Mouse (Mus musculus): Measurements from ENCODE around the gene Elp6. TPM values are rescaled to one million over a fixed set of nuclear protein-coding genes. Genes with fewer than 3 reads are reported as not detected.

The Elp6 gene
- total and polyA plus RNA-seq, 2 experiments: 5.0 to 7.3 TPM

DNA sequence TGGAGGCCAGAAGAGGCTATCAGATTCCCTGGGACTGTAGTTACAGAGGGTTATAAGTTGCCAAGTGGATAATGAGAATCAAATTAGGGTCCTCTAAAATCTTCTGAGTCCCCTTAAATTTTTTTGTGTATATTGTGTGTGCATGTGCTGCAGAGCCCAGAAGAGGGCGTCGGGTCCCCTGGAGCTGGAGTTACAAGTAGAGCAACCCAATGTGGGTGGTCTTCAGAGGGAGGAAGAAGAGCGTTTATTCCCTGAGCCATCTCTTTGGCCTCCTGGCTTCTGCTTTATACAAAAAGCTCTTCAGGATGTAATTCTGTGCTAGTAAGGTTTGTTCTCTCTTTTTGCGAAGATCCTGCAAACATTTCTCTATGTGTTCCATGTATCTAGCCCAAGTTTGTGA is 457 bp upstream of the Elp6 start:
- Histone ChIP-seq H3K4me1 (ENCODE audit: control insufficient read depth, insufficient read depth, low read length) (peaks cover 3% of the 10 kb centered on the region), H3K79me2 (ENCODE audit: control insufficient read depth, insufficient read depth, low read length) (no peaks in the 10 kb centered on the region), H3K27me3 (ENCODE audit: control insufficient read depth, insufficient read depth, low read length) (no peaks in the 10 kb centered on the region), H3K9ac (ENCODE audit: low read depth, low read length) (peak overlapping the region; percentile 71), H3K4me3 (ENCODE audit: insufficient read depth, low read depth, low read length) (peak overlapping the region; percentile 59), H3K36me3 (ENCODE audit: control insufficient read depth, insufficient read depth, low read length) (no peaks in the 10 kb centered on the region), H3K27ac (replicated peaks; ENCODE audit: insufficient read depth, low read depth, low read length) (peak overlapping the region; percentile 26; the same call in 1 of the 2 replicates)
- WGBS: 7% methylated on average over 4 of the region's 4 CpGs
- no peak for DNase-seq (ENCODE audit: extremely low read depth, low read depth, low spot score)
- no peak for TF ChIP-seq POLR2A (IDR thresholded peaks at IDR 0.05; ENCODE audit: extremely low read depth, insufficient read depth, low read length)
- peak; percentile 48 for TF ChIP-seq CTCF (IDR thresholded peaks at IDR 0.05; ENCODE audit: low read depth, low read length)

DNA sequence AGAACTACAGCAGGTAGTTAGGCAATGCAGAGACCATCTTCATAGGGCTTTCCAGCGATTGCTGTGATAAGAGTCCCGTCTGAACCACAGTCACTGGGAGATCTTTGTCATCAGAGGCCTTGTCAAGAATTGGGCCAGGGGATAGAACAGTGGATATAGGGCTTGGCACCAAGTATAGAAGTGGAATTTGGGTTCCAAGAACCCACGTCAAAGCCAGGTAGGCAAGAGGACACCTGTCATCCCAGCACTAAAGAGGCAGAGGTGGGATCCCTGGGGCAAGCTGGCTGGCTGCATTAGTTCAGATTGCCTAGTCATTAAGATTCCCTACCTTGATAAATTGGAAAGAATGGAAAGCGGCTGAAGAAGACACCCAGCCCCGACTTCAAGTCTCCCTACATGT is 1.4 kb downstream of the Elp6 start:
- DNase-seq (ENCODE audit: extremely low read depth, low read depth, low spot score): no peak
- 91% methylated on average over 5 of the region's 5 CpGs for WGBS
- Histone ChIP-seq H3K4me3 (ENCODE audit: insufficient read depth, low read depth, low read length) (no peak overlapping the region), H3K27me3 (ENCODE audit: control insufficient read depth, insufficient read depth, low read length) (no peaks in the 10 kb centered on the region), H3K27ac (replicated peaks; ENCODE audit: insufficient read depth, low read depth, low read length) (no peak overlapping the region), H3K36me3 (ENCODE audit: control insufficient read depth, insufficient read depth, low read length) (peaks cover 3% of the 10 kb centered on the region; the same call in 1 of the 2 replicates), H3K4me1 (ENCODE audit: control insufficient read depth, insufficient read depth, low read length) (peaks cover 3% of the 10 kb centered on the region), H3K9ac (ENCODE audit: low read depth, low read length) (no peak overlapping the region), H3K79me2 (ENCODE audit: control insufficient read depth, insufficient read depth, low read length) (no peaks in the 10 kb centered on the region)
- TF ChIP-seq POLR2A (IDR thresholded peaks at IDR 0.05; ENCODE audit: extremely low read depth, insufficient read depth, low read length) (no peak), CTCF (IDR thresholded peaks at IDR 0.05; ENCODE audit: low read depth, low read length) (no peak)

DNA sequence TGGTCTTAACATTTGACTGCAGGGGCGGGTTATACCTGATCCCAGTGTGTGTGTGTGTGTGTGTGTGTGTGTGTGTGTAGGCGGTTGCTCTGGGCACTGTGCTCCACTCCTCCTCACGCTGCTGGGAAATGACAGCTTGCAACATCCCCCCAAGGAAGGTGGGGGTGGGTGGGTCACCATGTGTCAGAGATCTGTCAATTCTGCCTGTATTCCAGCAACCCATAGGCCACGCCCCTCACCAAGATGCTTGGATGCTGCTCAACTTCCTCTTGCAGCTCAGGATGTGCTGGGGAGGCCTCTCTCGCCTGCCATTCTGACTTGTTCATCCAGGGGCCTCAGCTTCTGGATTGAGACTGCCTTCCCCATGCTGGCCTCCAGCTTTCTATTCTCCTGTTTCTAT is 9.7 kb downstream of the Elp6 start:
- peaks cover 4% of the 10 kb centered on the region; the same call in 1 of the 2 replicates for H3K36me3 ChIP-seq (ENCODE audit: control insufficient read depth, insufficient read depth, low read length)
- TF ChIP-seq POLR2A (IDR thresholded peaks at IDR 0.05; ENCODE audit: extremely low read depth, insufficient read depth, low read length) (no peak), CTCF (IDR thresholded peaks at IDR 0.05; ENCODE audit: low read depth, low read length) (no peak)
- DNase-seq (ENCODE audit: extremely low read depth, low read depth, low spot score): no peak

GRCm38 (mm10) chr9:110315410-110315809 is 10.4 kb downstream of the Elp6 start:
- WGBS: 95% methylated on average over 6 of the region's 6 CpGs
- H3K79me2 ChIP-seq (ENCODE audit: control insufficient read depth, insufficient read depth, low read length): no peaks in the 10 kb centered on the region
- H3K9ac ChIP-seq (ENCODE audit: low read depth, low read length): no peak overlapping the region
- no peak for DNase-seq (ENCODE audit: extremely low read depth, low read depth, low spot score)
- peaks cover 4% of the 10 kb centered on the region; the same call in 1 of the 2 replicates for H3K4me1 ChIP-seq (ENCODE audit: control insufficient read depth, insufficient read depth, low read length)
- TF ChIP-seq POLR2A (IDR thresholded peaks at IDR 0.05; ENCODE audit: extremely low read depth, insufficient read depth, low read length): no peak
- no peak for TF ChIP-seq CTCF (IDR thresholded peaks at IDR 0.05; ENCODE audit: low read depth, low read length)
- no peak overlapping the region for H3K4me3 ChIP-seq (ENCODE audit: insufficient read depth, low read depth, low read length)
- H3K27me3 ChIP-seq (ENCODE audit: control insufficient read depth, insufficient read depth, low read length): no peaks in the 10 kb centered on the region
- no peak overlapping the region for H3K27ac ChIP-seq (replicated peaks; ENCODE audit: insufficient read depth, low read depth, low read length)
- peaks cover 6% of the 10 kb centered on the region; the same call in 1 of the 2 replicates for H3K36me3 ChIP-seq (ENCODE audit: control insufficient read depth, insufficient read depth, low read length)

More for the DNA sequence above, 9.7 kb downstream of the Elp6 start:
- H3K4me1 ChIP-seq (ENCODE audit: control insufficient read depth, insufficient read depth, low read length): peaks cover 4% of the 10 kb centered on the region; the same call in 1 of the 2 replicates
- no peaks in the 10 kb centered on the region for H3K79me2 ChIP-seq (ENCODE audit: control insufficient read depth, insufficient read depth, low read length)
- H3K4me3 ChIP-seq (ENCODE audit: insufficient read depth, low read depth, low read length): no peak overlapping the region
- no peak overlapping the region for H3K27ac ChIP-seq (replicated peaks; ENCODE audit: insufficient read depth, low read depth, low read length)
- H3K27me3 ChIP-seq (ENCODE audit: control insufficient read depth, insufficient read depth, low read length): no peaks in the 10 kb centered on the region
- H3K9ac ChIP-seq (ENCODE audit: low read depth, low read length): no peak overlapping the region
- WGBS: 81% methylated on average over 5 of the region's 5 CpGs

GRCm38 (mm10) chr9:110315904-110316303 is 10.9 kb downstream of the Elp6 start:
- no peak overlapping the region for H3K9ac ChIP-seq (ENCODE audit: low read depth, low read length)
- peak; percentile 51 for DNase-seq (ENCODE audit: extremely low read depth, low read depth, low spot score)
- H3K36me3 ChIP-seq (ENCODE audit: control insufficient read depth, insufficient read depth, low read length): peaks cover 4% of the 10 kb centered on the region; the same call in 1 of the 2 replicates
- no peaks in the 10 kb centered on the region for H3K27me3 ChIP-seq (ENCODE audit: control insufficient read depth, insufficient read depth, low read length)
- WGBS: 77% methylated on average over 8 of the region's 8 CpGs
- no peak overlapping the region for H3K27ac ChIP-seq (replicated peaks; ENCODE audit: insufficient read depth, low read depth, low read length)
- TF ChIP-seq POLR2A (IDR thresholded peaks at IDR 0.05; ENCODE audit: extremely low read depth, insufficient read depth, low read length) (no peak), CTCF (IDR thresholded peaks at IDR 0.05; ENCODE audit: low read depth, low read length) (no peak)
- no peaks in the 10 kb centered on the region for H3K79me2 ChIP-seq (ENCODE audit: control insufficient read depth, insufficient read depth, low read length)
- H3K4me1 ChIP-seq (ENCODE audit: control insufficient read depth, insufficient read depth, low read length): peaks cover 4% of the 10 kb centered on the region; the same call in 1 of the 2 replicates
- H3K4me3 ChIP-seq (ENCODE audit: insufficient read depth, low read depth, low read length): no peak overlapping the region

- 59% methylated on average over 8 of the region's 8 CpGs for WGBS
- Histone ChIP-seq H3K9ac (ENCODE audit: low read depth, low read length) (no peak overlapping the region), H3K4me1 (ENCODE audit: control insufficient read depth, insufficient read depth, low read length) (peaks cover 4% of the 10 kb centered on the region; the same call in 1 of the 2 replicates), H3K27ac (replicated peaks; ENCODE audit: insufficient read depth, low read depth, low read length) (no peak overlapping the region; the same call in 1 of the 2 replicates), H3K79me2 (ENCODE audit: control insufficient read depth, insufficient read depth, low read length) (no peaks in the 10 kb centered on the region), H3K4me3 (ENCODE audit: insufficient read depth, low read depth, low read length) (no peak overlapping the region), H3K36me3 (ENCODE audit: control insufficient read depth, insufficient read depth, low read length) (peaks cover 4% of the 10 kb centered on the region; the same call in 1 of the 2 replicates), H3K27me3 (ENCODE audit: control insufficient read depth, insufficient read depth, low read length) (no peaks in the 10 kb centered on the region)
- TF ChIP-seq POLR2A (IDR thresholded peaks at IDR 0.05; ENCODE audit: extremely low read depth, insufficient read depth, low read length) (no peak), CTCF (IDR thresholded peaks at IDR 0.05; ENCODE audit: low read depth, low read length) (no peak)
- peak; percentile 76 for DNase-seq (ENCODE audit: extremely low read depth, low read depth, low spot score)
Measured at GRCm38 (mm10) chr9:110316503-110316902, 11.5 kb downstream of the Elp6 start.
